Mouse (Mus musculus) E14TG2a.4 (cell line): ENCODE measurements at regions not wholly inside any gene's neighbourhood (a gene's known extent, or its start where the extent isn't known, plus 50 kb on each side); places are given as distances from the start of the nearest gene placed in this dataset.

Experiments
- CTCF ChIP-seq: conservative IDR thresholded peaks from 2 replicates; pipeline ENCODE4 v1.5.1; 2014; ENCODE audit warnings: low read length
- NANOG ChIP-seq: IDR thresholded peaks from 2 replicates; pipeline ENCODE4 v1.6.1; 2014; ENCODE audit warnings: borderline replicate concordance, low read length, mixed read lengths
- POU5F1 ChIP-seq: IDR thresholded peaks from 2 replicates; pipeline ENCODE4 v1.6.1; 2014; ENCODE audit warnings: low read length, borderline replicate concordance

DNA sequence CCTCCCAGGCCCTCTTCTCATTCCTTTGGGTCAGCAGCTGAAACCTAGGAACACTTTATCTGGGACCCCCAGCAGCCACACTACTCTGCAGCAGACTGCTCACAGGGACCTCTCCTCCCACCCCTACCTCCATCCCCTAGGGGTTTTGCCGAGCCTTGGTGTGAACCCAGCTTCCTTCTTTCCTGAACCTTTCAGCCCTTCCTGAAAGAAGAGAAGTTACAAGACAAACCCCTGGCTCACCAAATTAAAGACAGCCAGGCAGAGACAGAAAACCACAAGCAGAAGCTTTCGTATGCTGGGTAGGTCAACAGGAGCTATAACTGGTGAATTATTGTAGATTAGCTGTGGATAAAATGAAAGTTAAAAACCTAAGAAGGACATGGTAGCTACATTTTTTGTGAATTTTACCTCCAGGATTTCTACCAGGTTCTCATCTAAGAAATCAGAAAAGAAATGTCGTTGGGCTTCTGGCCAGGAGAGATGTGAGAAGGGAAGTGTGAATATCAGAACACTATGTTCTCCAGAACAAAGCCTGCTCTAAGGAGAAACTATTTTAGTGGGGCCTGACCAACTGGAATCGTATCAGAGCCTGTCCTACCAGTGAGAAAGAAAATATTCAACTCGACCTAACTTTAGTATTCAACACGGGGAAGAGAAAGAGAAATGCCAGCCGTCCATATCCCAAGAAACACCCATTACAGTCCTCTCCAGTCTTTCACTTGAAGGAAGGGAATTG is 147.4 kb downstream of the Snx18 start:
- no peak for TF ChIP-seq CTCF
- TF ChIP-seq NANOG, result no peak
- no peak for TF ChIP-seq POU5F1
